Mouse (Mus musculus) forebrain, embryonic 16.5 days (tissue): Measurements from ENCODE around the gene Gm7075. TPM values are rescaled to one million over a fixed set of nuclear protein-coding genes. Genes with fewer than 3 reads are reported as not detected.

ENCODE experiments used
- ATAC-seq: fragments of 200-750 bp; cut with Nextera tagmentation; 2 replicates; pipeline ENCODE4 v1.8.0; 2017; ENCODE audit warnings: mild to moderate bottlenecking, moderate library complexity
- H3K27ac ChIP-seq: fragments of 300-500 bp; sonication (generic); 2 replicates; pipeline ENCODE4 v1.5.1; 2014; ENCODE audit warnings: low read length, control low read depth
- H3K27me3 ChIP-seq: fragments of 300-500 bp; sonication (generic); replicated peaks from 2 replicates; pipeline ENCODE4 v1.6.1; 2014; ENCODE audit warnings: low read length; ENCODE audit not compliant: control insufficient read depth, insufficient read depth
- H3K36me3 ChIP-seq: fragments of 300-500 bp; sonication (generic); 2 replicates; pipeline ENCODE4 v1.6.1; 2014; ENCODE audit not compliant: control insufficient read depth, insufficient read depth
- H3K4me1 ChIP-seq: fragments of 300-500 bp; sonication (generic); replicated peaks from 2 replicates; pipeline ENCODE4 v1.6.1; 2014; ENCODE audit warnings: low read length; ENCODE audit not compliant: control insufficient read depth, insufficient read depth
- H3K4me2 ChIP-seq: fragments of 300-500 bp; sonication (generic); 2 replicates; pipeline ENCODE4 v1.6.1; 2014; ENCODE audit warnings: mild to moderate bottlenecking, low read length, control low read depth
- H3K4me3 ChIP-seq: fragments of 300-500 bp; sonication (generic); replicated peaks from 2 replicates; pipeline ENCODE4 v1.5.1; 2014; ENCODE audit warnings: mild to moderate bottlenecking, low read length, control low read depth
- H3K9ac ChIP-seq: fragments of 300-500 bp; sonication (generic); replicated peaks from 2 replicates; pipeline ENCODE4 v1.6.1; 2014; ENCODE audit warnings: low read depth, low read length, control low read depth
- H3K9me3 ChIP-seq: fragments of 300-500 bp; sonication (generic); 2 replicates; pipeline ENCODE4 v1.6.1; 2016; ENCODE audit warnings: low read length; ENCODE audit not compliant: control insufficient read depth
- WGBS: fragments of 180-500 bp; shearing (Covaris S2); extraction: QIAGEN DNeasy Blood & Tissue Kit; methylation state at CpG from one replicate; pipeline ENCODE4 v1.1.7; 2014; 5-methylcytosine and 5-hydroxymethylcytosine counted together
- polyA plus RNA-seq: library from polyadenylated mRNA; unstranded; fragments of >200 nt; fragmentation: Nextera tagmentation; extraction: Ambion mirVana; gene quantifications from 2 replicates; pipeline ENCODE4 v1.2.1, GENCODE M21; 2015

Gm7075 gene
- polyA plus RNA-seq, 1 experiment from 2014 or later: not detected

GRCm38 (mm10) chr10:63432887-63433286, 11.3 kb upstream of the Gm7075 start:
- no peaks in the 10 kb centered on the region for H3K36me3 ChIP-seq
- H3K9me3 ChIP-seq: no peaks in the 10 kb centered on the region
- H3K4me2 ChIP-seq: no peak overlapping the region
- no peak overlapping the region for H3K27ac ChIP-seq
- H3K9ac ChIP-seq: no peak overlapping the region
- WGBS: 76% methylated on average over 2 of the region's 2 CpGs
- no peaks in the 10 kb centered on the region for H3K27me3 ChIP-seq
- H3K4me3 ChIP-seq: no peak overlapping the region
- ATAC-seq: no peak
- peaks cover 3% of the 10 kb centered on the region; the same call in 1 of the 2 replicates for H3K4me1 ChIP-seq

DNA sequence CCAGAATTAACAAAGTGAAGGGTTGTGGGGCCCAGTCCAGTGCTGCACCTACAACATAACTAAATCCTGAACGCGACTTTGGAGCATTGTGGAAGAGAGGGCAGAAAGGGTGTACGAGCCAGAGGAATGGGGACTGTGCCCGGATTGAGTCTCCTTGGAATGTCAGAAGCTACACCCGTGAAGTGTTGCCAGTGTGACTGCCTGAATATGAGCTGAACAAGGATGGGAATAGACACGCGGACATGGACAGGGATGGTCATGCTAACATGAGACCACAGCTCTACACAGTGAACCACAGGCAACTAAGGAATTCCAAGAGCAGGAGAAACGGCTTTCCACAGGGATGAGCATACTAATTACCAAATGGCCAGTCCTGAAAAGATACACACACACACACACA, 10.5 kb upstream of the Gm7075 start:
- no peaks in the 10 kb centered on the region for H3K27me3 ChIP-seq
- no peaks in the 10 kb centered on the region for H3K36me3 ChIP-seq
- H3K4me2 ChIP-seq: no peak overlapping the region
- H3K4me1 ChIP-seq: peaks cover 3% of the 10 kb centered on the region; the same call in 1 of the 2 replicates
- no peak overlapping the region for H3K27ac ChIP-seq
- no peak overlapping the region for H3K4me3 ChIP-seq
- H3K9me3 ChIP-seq: no peaks in the 10 kb centered on the region
- H3K9ac ChIP-seq: no peak overlapping the region
- ATAC-seq: no peak
- 91% methylated on average over 8 of the region's 8 CpGs for WGBS

DNA sequence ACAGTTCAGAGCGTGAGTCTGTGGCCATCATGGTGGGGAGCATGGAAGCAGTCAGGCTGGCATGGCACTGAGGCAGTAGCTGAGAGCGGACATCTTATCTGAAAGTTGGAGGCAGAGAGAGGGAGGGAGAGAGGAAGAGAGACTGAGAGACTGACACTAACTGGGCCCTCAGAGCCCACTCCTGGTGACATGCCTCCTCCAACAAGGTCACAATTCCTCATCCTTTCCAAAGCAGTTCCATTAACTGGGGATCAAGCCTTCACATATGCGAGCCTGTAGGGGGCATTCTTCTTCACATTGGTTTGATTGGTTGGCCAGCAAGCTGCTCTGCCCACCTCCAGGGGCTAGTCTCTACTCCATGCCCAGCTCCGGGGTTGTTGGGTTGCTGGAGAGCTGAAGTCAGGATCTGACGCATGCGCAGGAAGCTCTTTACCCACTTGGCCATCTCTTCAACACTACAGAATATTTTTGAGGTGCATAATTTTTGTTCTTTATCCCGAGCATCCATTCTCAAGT, 9.7 kb upstream of the Gm7075 start:
- no peaks in the 10 kb centered on the region for H3K9me3 ChIP-seq
- H3K4me1 ChIP-seq: peaks cover 3% of the 10 kb centered on the region; the same call in 1 of the 2 replicates
- no peaks in the 10 kb centered on the region for H3K27me3 ChIP-seq
- no peak overlapping the region for H3K4me2 ChIP-seq
- no peaks in the 10 kb centered on the region for H3K36me3 ChIP-seq
- WGBS: 91% methylated on average over 7 of the region's 7 CpGs
- H3K4me3 ChIP-seq: no peak overlapping the region
- ATAC-seq: no peak
- H3K9ac ChIP-seq: no peak overlapping the region
- no peak overlapping the region for H3K27ac ChIP-seq

- under 1% methylated on average over 55 of the region's 55 CpGs for WGBS
Observed at GRCm38 (mm10) chr10:63429785-63430305, 8.3 kb upstream of the Gm7075 start, which contains the start of gene Ctnna3. Ctnna3 (plus strand) TSS chr10:63430098.

DNA sequence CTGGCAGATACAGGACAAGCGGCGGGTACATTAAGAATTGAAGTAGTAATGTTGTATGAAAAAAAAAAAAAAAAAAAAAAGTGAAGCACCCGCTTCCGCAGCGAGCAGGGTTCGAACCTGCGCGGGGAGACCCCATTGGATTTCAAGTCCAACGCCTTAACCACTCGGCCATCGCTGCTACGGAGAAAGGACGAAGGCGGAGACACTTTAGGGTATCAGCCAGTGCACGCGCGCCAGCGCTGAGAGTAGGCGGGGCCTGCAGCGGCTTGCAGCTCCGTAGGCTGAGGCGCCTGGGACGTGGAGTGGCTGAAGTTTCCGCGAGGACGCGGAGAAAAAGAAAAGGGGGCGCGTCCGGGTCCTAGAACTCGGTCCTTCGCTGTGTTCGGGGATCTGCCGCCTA, 7.8 kb upstream of the Gm7075 start:
- Histone ChIP-seq H3K4me2 (peak overlapping the region; percentile 79), H3K27ac (peak overlapping the region; percentile 75), H3K36me3 (no peaks in the 10 kb centered on the region), H3K27me3 (no peaks in the 10 kb centered on the region), H3K9me3 (no peaks in the 10 kb centered on the region), H3K4me3 (peak overlapping the region; percentile 89), H3K4me1 (peaks cover 3% of the 10 kb centered on the region; the same call in 1 of the 2 replicates), H3K9ac (peak overlapping the region; percentile 52)
- peak; percentile 94 for ATAC-seq
- under 1% methylated on average over 34 of the region's 34 CpGs for WGBS

More at GRCm38 (mm10) chr10:63429785-63430305, 8.3 kb upstream of the Gm7075 start, which contains the start of gene Ctnna3:
- peak; percentile 96 for ATAC-seq
- H3K4me2 ChIP-seq: peak within 1 kb of the TSS; percentile 79
- H3K27me3 ChIP-seq: no peaks in the 10 kb centered on the region
- peak within 1 kb of the TSS; percentile 52 for H3K9ac ChIP-seq
- H3K27ac ChIP-seq: peak within 1 kb of the TSS; percentile 75
- peak within 1 kb of the TSS; percentile 89 for H3K4me3 ChIP-seq
- peaks cover 3% of the 10 kb centered on the region; the same call in 1 of the 2 replicates for H3K4me1 ChIP-seq
- no peaks in the 10 kb centered on the region for H3K9me3 ChIP-seq
- no peaks in the 10 kb centered on the region for H3K36me3 ChIP-seq

GRCm38 (mm10) chr10:63429023-63429340, 7.4 kb upstream of the Gm7075 start:
- Histone ChIP-seq H3K4me3 (peak overlapping the region; percentile 89), H3K4me2 (peak overlapping the region; percentile 79), H3K27me3 (no peaks in the 10 kb centered on the region), H3K4me1 (peaks cover 3% of the 10 kb centered on the region; the same call in 1 of the 2 replicates), H3K36me3 (no peaks in the 10 kb centered on the region), H3K9me3 (no peaks in the 10 kb centered on the region), H3K9ac (peak overlapping the region; percentile 50), H3K27ac (no peak overlapping the region)
- ATAC-seq: no peak
- under 1% methylated on average over 11 of the region's 11 CpGs for WGBS

DNA sequence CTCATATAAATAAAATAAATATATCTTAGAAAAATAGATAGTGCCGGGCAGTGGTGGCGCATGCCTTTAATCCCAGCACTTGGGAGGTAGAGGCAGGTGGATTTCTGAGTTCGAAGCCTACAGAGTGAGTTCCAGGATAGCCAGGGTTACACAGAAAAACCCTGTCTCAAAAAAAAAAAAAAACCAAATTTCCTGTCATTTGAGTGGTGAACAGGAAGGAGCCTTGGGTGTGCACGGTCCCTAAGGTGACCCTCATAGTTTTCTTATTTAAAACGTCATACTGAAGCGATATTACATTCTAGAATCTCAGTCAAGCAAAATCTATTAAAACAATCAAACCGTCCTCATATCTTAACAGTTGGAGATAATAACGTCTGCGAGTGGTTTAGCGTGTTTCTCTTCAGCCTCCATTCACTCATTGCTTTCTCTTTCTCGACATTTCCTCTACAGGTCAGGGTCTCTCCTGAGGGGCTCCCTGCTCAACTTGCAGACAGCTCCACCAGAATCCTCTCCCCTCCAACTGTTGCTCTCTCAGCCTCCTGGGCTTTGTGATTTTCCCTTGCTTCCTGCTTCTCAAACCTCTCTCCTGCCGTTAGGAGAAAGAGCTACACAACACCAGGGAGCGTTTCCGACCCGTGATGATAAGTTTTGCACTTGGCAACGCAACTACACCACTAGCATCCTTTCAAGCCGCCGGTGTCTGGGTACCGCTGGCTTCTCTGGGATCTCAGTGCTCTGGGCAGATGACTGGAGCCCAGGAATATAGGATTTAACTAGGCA, 6.8 kb upstream of the Gm7075 start:
- peak overlapping the region; percentile 89 for H3K4me3 ChIP-seq
- H3K36me3 ChIP-seq: no peaks in the 10 kb centered on the region
- peaks cover 3% of the 10 kb centered on the region; the same call in 1 of the 2 replicates for H3K4me1 ChIP-seq
- H3K9me3 ChIP-seq: no peaks in the 10 kb centered on the region
- peak overlapping the region; percentile 79 for H3K4me2 ChIP-seq
- WGBS: 24% methylated on average over 19 of the region's 19 CpGs
- no peak for ATAC-seq
- peak overlapping the region; percentile 50 for H3K9ac ChIP-seq
- no peaks in the 10 kb centered on the region for H3K27me3 ChIP-seq
- H3K27ac ChIP-seq: no peak overlapping the region

DNA sequence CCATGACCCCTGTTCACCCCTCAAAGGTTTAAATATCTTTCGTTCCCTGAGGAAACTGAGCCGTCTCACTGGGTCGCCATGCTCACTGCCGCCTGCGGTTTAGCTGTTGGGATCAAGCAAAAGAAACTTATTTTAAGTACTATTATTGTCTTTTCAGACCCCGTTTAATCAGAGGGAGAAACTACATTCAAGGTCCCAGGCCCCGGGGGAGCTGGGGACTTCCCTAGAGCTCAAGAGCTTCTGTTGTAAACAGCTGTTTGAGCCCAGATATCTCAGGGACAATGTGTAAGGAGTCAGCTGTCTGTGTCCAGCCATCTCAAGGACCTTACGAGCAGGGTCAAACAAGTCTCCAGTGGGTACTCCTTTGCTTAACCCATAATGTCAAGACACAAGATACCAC, 5.6 kb upstream of the Gm7075 start:
- H3K27me3 ChIP-seq: no peaks in the 10 kb centered on the region
- ATAC-seq: no peak
- H3K9ac ChIP-seq: no peak overlapping the region
- no peaks in the 10 kb centered on the region for H3K36me3 ChIP-seq
- H3K27ac ChIP-seq: no peak overlapping the region
- H3K9me3 ChIP-seq: no peaks in the 10 kb centered on the region
- H3K4me1 ChIP-seq: peaks cover 3% of the 10 kb centered on the region; the same call in 1 of the 2 replicates
- H3K4me3 ChIP-seq: no peak overlapping the region
- H3K4me2 ChIP-seq: no peak overlapping the region
- WGBS: 82% methylated on average over 8 of the region's 8 CpGs

DNA sequence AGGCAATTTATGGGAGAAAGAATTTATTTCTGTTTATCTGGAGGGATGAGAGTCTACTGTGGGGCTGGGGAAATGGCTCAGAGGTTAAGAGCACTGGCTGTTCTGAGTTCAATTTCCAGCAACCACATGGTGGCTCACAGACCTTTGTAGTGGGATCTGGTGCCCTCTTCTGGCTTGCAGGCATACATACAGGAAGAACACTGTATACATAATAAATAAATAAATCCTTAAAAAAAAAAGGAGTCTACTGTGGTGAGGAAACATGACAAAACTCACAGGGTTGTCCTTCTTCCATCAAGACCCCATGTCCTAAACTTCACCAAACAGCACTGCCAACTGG, 2.9 kb upstream of the Gm7075 start:
- Histone ChIP-seq H3K4me3 (no peak overlapping the region), H3K9ac (no peak overlapping the region), H3K4me2 (no peak overlapping the region), H3K36me3 (no peaks in the 10 kb centered on the region), H3K27ac (no peak overlapping the region), H3K27me3 (no peaks in the 10 kb centered on the region), H3K4me1 (peaks cover 3% of the 10 kb centered on the region; the same call in 1 of the 2 replicates), H3K9me3 (no peaks in the 10 kb centered on the region)
- no peak for ATAC-seq
